Mouse (Mus musculus) embryonic facial prominence, embryonic 13.5 days (tissue): ENCODE measurements around the gene Lhcgr. TPM values are rescaled to one million over a fixed set of nuclear protein-coding genes. Genes with fewer than 3 reads are reported as not detected.
A peak's percentile ranks its signal among the peaks of the same experiment; 100 is the strongest.
"Not testable (repeated sequence)": the region's sequence is repeated elsewhere in the genome, so short reads cannot be mapped to it uniquely, and the experiment has no call there.

Experiments
- ATAC-seq: fragments of 200-750 bp; cut with Nextera tagmentation; 2 replicates; pipeline ENCODE4 v1.8.0; 2017; ENCODE audit warnings: low read depth; ENCODE audit not compliant: insufficient number of reproducible peaks, insufficient read depth, low FRiP score, low TSS enrichment
- H3K27ac ChIP-seq: fragments of 300-500 bp; sonication (generic); 2 replicates; pipeline ENCODE4 v1.5.1; 2015; ENCODE audit warnings: moderate library complexity, mild to moderate bottlenecking, inconsistent platforms
- H3K27me3 ChIP-seq: fragments of 300-500 bp; sonication (generic); 2 replicates; pipeline ENCODE4 v1.6.1; 2015; ENCODE audit warnings: mild to moderate bottlenecking, inconsistent platforms
- H3K36me3 ChIP-seq: fragments of 300-500 bp; sonication (generic); 2 replicates; pipeline ENCODE4 v1.6.1; 2015; ENCODE audit warnings: mild to moderate bottlenecking, inconsistent platforms
- H3K4me1 ChIP-seq: fragments of 300-500 bp; sonication (generic); 2 replicates; pipeline ENCODE4 v1.6.1; 2015; ENCODE audit warnings: inconsistent platforms
- H3K4me2 ChIP-seq: fragments of 300-500 bp; sonication (generic); 2 replicates; pipeline ENCODE4 v1.6.1; 2015; ENCODE audit warnings: moderate library complexity, mild to moderate bottlenecking, inconsistent platforms
- H3K4me3 ChIP-seq: fragments of 300-500 bp; sonication (generic); 2 replicates; pipeline ENCODE4 v1.5.1; 2015; ENCODE audit warnings: mild to moderate bottlenecking, inconsistent platforms
- H3K9ac ChIP-seq: fragments of 300-500 bp; sonication (generic); 2 replicates; pipeline ENCODE4 v1.6.1; 2015; ENCODE audit warnings: mild to moderate bottlenecking, inconsistent platforms
- H3K9me3 ChIP-seq: fragments of 300-500 bp; sonication (generic); 2 replicates; pipeline ENCODE4 v1.6.1; 2016; ENCODE audit warnings: inconsistent platforms
- WGBS: fragments of 180-500 bp; shearing (Covaris S2); methylation state at CpG from one replicate; pipeline ENCODE4 v1.1.7; 2015; ENCODE audit warnings: mixed read lengths; 5-methylcytosine and 5-hydroxymethylcytosine counted together
- polyA plus RNA-seq: library from polyadenylated mRNA; unstranded; fragments of >200 nt; fragmentation: Nextera tagmentation; extraction: Ambion mirVana; gene quantifications from 2 replicates; pipeline ENCODE4 v1.2.1, GENCODE M21; 2015

The Lhcgr gene
- 0.10 and 0.15 TPM in 2 replicates for polyA plus RNA-seq

- no peaks in the 10 kb centered on the region for H3K9me3 ChIP-seq
- peak within 1 kb of the TSS; percentile 55 for H3K4me2 ChIP-seq
- H3K4me1 ChIP-seq: peaks cover 4% of the 10 kb centered on the region; the same call in 1 of the 2 replicates
- WGBS: 21% methylated on average over 30 of the region's 31 CpGs
- H3K4me3 ChIP-seq: peak within 1 kb of the TSS; percentile 25
- H3K36me3 ChIP-seq: no peaks in the 10 kb centered on the region
- H3K27ac ChIP-seq: no peak within 1 kb of the TSS
- peak; percentile 78 for ATAC-seq
- peaks cover 21% of the 10 kb centered on the region for H3K27me3 ChIP-seq
- 0 out of 2 replicates have a peak within 1 kb of the TSS, but pooled peaks have one; percentile 54 for H3K9ac ChIP-seq
Measured at GRCm38 (mm10) chr17:88791440-88792152, at the start of gene Lhcgr. Gene Lhcgr, minus strand, starts transcription at chr17:88791990.

- WGBS: 51% methylated on average over 2 of the region's 2 CpGs
- Histone ChIP-seq H3K4me1 (no peaks in the 10 kb centered on the region), H3K36me3 (no peaks in the 10 kb centered on the region), H3K27me3 (no peaks in the 10 kb centered on the region), H3K4me2 (no peak overlapping the region), H3K27ac (no peak overlapping the region), H3K9me3 (no peaks in the 10 kb centered on the region), H3K4me3 (no peak overlapping the region), H3K9ac (no peak overlapping the region)
- ATAC-seq: no peak
Measured at GRCm38 (mm10) chr17:88817601-88818000, 25.8 kb upstream of the Lhcgr start.

GRCm38 (mm10) chr17:88812943-88813342, 21.2 kb upstream of the Lhcgr start:
- H3K27ac ChIP-seq, ATAC-seq, H3K4me3 ChIP-seq, H3K9me3 ChIP-seq, H3K4me2 ChIP-seq, H3K36me3 ChIP-seq, H3K9ac ChIP-seq, H3K4me1 ChIP-seq, H3K27me3 ChIP-seq: not testable (repeated sequence)
- 86% methylated on average over 3 of the region's 3 CpGs for WGBS

GRCm38 (mm10) chr17:88810807-88811206, 19.0 kb upstream of the Lhcgr start:
- Histone ChIP-seq H3K4me2 (no peak overlapping the region), H3K9ac (no peak overlapping the region), H3K4me1 (no peaks in the 10 kb centered on the region), H3K4me3 (no peak overlapping the region), H3K27me3 (no peaks in the 10 kb centered on the region), H3K36me3 (no peaks in the 10 kb centered on the region), H3K27ac (no peak overlapping the region), H3K9me3 (no peaks in the 10 kb centered on the region)
- WGBS: 91% methylated on average over 5 of the region's 5 CpGs
- ATAC-seq: no peak

- H3K36me3 ChIP-seq: no peaks in the 10 kb centered on the region
- WGBS: 90% methylated on average over 8 of the region's 8 CpGs
Measured at GRCm38 (mm10) chr17:88806421-88806820, 14.6 kb upstream of the Lhcgr start.

GRCm38 (mm10) chr17:88803441-88803840, 11.7 kb upstream of the Lhcgr start:
- Histone ChIP-seq H3K4me1 (no peaks in the 10 kb centered on the region), H3K9ac (no peak overlapping the region), H3K4me2 (no peak overlapping the region), H3K36me3 (no peaks in the 10 kb centered on the region), H3K9me3 (no peaks in the 10 kb centered on the region), H3K4me3 (no peak overlapping the region), H3K27ac (no peak overlapping the region), H3K27me3 (no peaks in the 10 kb centered on the region)
- no peak for ATAC-seq

More at GRCm38 (mm10) chr17:88806421-88806820, 14.6 kb upstream of the Lhcgr start:
- Histone ChIP-seq H3K9ac (no peak overlapping the region), H3K9me3 (no peaks in the 10 kb centered on the region), H3K4me3 (no peak overlapping the region), H3K4me1 (no peaks in the 10 kb centered on the region), H3K27ac (no peak overlapping the region), H3K4me2 (no peak overlapping the region), H3K27me3 (no peaks in the 10 kb centered on the region)
- no peak for ATAC-seq

GRCm38 (mm10) chr17:88790680-88791079, 1.1 kb downstream of the Lhcgr start:
- Histone ChIP-seq H3K4me2 (no peak overlapping the region), H3K27ac (no peak overlapping the region), H3K9me3 (no peaks in the 10 kb centered on the region), H3K36me3 (no peaks in the 10 kb centered on the region), H3K9ac (no peak overlapping the region), H3K4me1 (peaks cover 4% of the 10 kb centered on the region; the same call in 1 of the 2 replicates), H3K27me3 (peaks cover 21% of the 10 kb centered on the region), H3K4me3 (no peak overlapping the region)
- ATAC-seq: no peak
- 68% methylated on average over 2 of the region's 2 CpGs for WGBS

- no peak overlapping the region for H3K9ac ChIP-seq
- no peak for ATAC-seq
- H3K4me1 ChIP-seq: peaks cover 4% of the 10 kb centered on the region; the same call in 1 of the 2 replicates
- H3K4me3 ChIP-seq: no peak overlapping the region
- H3K27me3 ChIP-seq: peaks cover 21% of the 10 kb centered on the region
- H3K36me3 ChIP-seq: no peaks in the 10 kb centered on the region
- no peak overlapping the region for H3K27ac ChIP-seq
- WGBS: 87% methylated on average over 2 of the region's 2 CpGs
- H3K4me2 ChIP-seq: no peak overlapping the region
- H3K9me3 ChIP-seq: no peaks in the 10 kb centered on the region
Measured at GRCm38 (mm10) chr17:88788392-88788791, 3.4 kb downstream of the Lhcgr start.

GRCm38 (mm10) chr17:88786881-88787280, 4.9 kb downstream of the Lhcgr start:
- peaks cover 4% of the 10 kb centered on the region; the same call in 1 of the 2 replicates for H3K4me1 ChIP-seq
- 57% methylated on average over 6 of the region's 6 CpGs for WGBS
- no peaks in the 10 kb centered on the region for H3K36me3 ChIP-seq
- H3K9me3 ChIP-seq: no peaks in the 10 kb centered on the region
- H3K27ac ChIP-seq: no peak overlapping the region
- ATAC-seq: no peak
- H3K4me3 ChIP-seq: no peak overlapping the region
- peaks cover 13% of the 10 kb centered on the region for H3K27me3 ChIP-seq
- no peak overlapping the region for H3K9ac ChIP-seq
- no peak overlapping the region for H3K4me2 ChIP-seq

- Histone ChIP-seq H3K9ac (no peak overlapping the region), H3K9me3 (no peaks in the 10 kb centered on the region), H3K4me1 (no peaks in the 10 kb centered on the region), H3K27me3 (peaks cover 9% of the 10 kb centered on the region), H3K36me3 (no peaks in the 10 kb centered on the region), H3K4me2 (no peak overlapping the region), H3K4me3 (no peak overlapping the region), H3K27ac (no peak overlapping the region)
- no peak for ATAC-seq
- WGBS: 85% methylated on average over 4 of the region's 4 CpGs
Measured at GRCm38 (mm10) chr17:88786385-88786784, 5.4 kb downstream of the Lhcgr start.

GRCm38 (mm10) chr17:88779148-88779547, 12.6 kb downstream of the Lhcgr start:
- 33% methylated on average over 3 of the region's 3 CpGs for WGBS
- H3K9ac ChIP-seq: no peak overlapping the region
- H3K9me3 ChIP-seq: no peaks in the 10 kb centered on the region
- H3K4me2 ChIP-seq: no peak overlapping the region
- H3K4me3 ChIP-seq: no peak overlapping the region
- H3K4me1 ChIP-seq: peaks cover 6% of the 10 kb centered on the region
- no peaks in the 10 kb centered on the region for H3K27me3 ChIP-seq
- no peak overlapping the region for H3K27ac ChIP-seq
- no peaks in the 10 kb centered on the region for H3K36me3 ChIP-seq
- no peak for ATAC-seq

GRCm38 (mm10) chr17:88774103-88774526, 17.7 kb downstream of the Lhcgr start:
- Histone ChIP-seq H3K4me1 (peaks cover 13% of the 10 kb centered on the region), H3K9ac (no peak overlapping the region), H3K36me3 (no peaks in the 10 kb centered on the region), H3K4me3 (no peak overlapping the region), H3K9me3 (no peaks in the 10 kb centered on the region), H3K27ac (no peak overlapping the region), H3K27me3 (no peaks in the 10 kb centered on the region), H3K4me2 (peak overlapping the region; percentile 9; the same call in 1 of the 2 replicates)
- 35% methylated on average over 9 of the region's 9 CpGs for WGBS
- no peak for ATAC-seq
